Mouse (Mus musculus) olfactory bulb, adult 2 months (tissue): ENCODE measurements around the gene Tbc1d1.

ENCODE experiments used
- CTCF ChIP-seq: fragments of 200-500 bp; IDR thresholded peaks from 2 replicates; pipeline ENCODE4 v1.5.1; 2012; ENCODE audit warnings: low read depth, mild to moderate bottlenecking, low read length, moderate library complexity; ENCODE audit not compliant: insufficient read depth
- POLR2A ChIP-seq: fragments of 200-500 bp; IDR thresholded peaks from 2 replicates; pipeline ENCODE4 v1.6.1; 2012; ENCODE audit warnings: mild to moderate bottlenecking, low read depth, low read length, moderate library complexity; ENCODE audit not compliant: insufficient read depth

- TF ChIP-seq CTCF = no peak
- TF ChIP-seq POLR2A = no peak
Measured at GRCm38 (mm10) chr5:64186566-64186965, 30.5 kb downstream of the Tbc1d1 start.
